ENCODE assay signal across 24 mouse cellular contexts in genomic region chr1:157974656-157975055, GRCm38 (mm10).
"Had no signal": no experiment of that assay in that cellular context is flagged by ENCODE, and none has a peak within 500 bp of the region (broad histone marks: within the 10 kb centered on the region; RNA-seq: fewer than 3 reads in every experiment).

No protein-coding gene starts in this region.

- H3K4me1 ChIP-seq: limb, embryonic 12.5 days; limb, embryonic 15.5 days; megakaryocyte, embryonic 14.5 days; midbrain, embryonic 10.5 days had no signal

- H3K27me3 ChIP-seq: limb, embryonic 12.5 days; limb, embryonic 15.5 days; megakaryocyte, embryonic 14.5 days; midbrain, embryonic 13.5 days; neural tube, embryonic 13.5 days had no signal

- H3K36me3 ChIP-seq: limb, embryonic 12.5 days; limb, embryonic 15.5 days; midbrain, embryonic 10.5 days; midbrain, embryonic 13.5 days; neural tube, embryonic 13.5 days had no signal

- ATAC-seq: liver, postnatal 0 days; lung, postnatal 0 days; midbrain, embryonic 13.5 days; midbrain, embryonic 16.5 days had no signal

- H3K4me3 ChIP-seq: limb, embryonic 12.5 days; limb, embryonic 15.5 days; megakaryocyte, embryonic 14.5 days; midbrain, embryonic 10.5 days; midbrain, embryonic 13.5 days; myocyte; neural tube, embryonic 13.5 days had no signal

- H3K27ac ChIP-seq: limb, embryonic 12.5 days; limb, embryonic 15.5 days; liver, embryonic 14.5 days; macrophage; midbrain, embryonic 10.5 days; midbrain, embryonic 13.5 days; neural tube, embryonic 13.5 days; stomach, postnatal 0 days had no signal

- H3K9me3 ChIP-seq: limb, embryonic 12.5 days; limb, embryonic 15.5 days; midbrain, embryonic 10.5 days; midbrain, embryonic 13.5 days; neural tube, embryonic 13.5 days had no signal

- H3K9ac ChIP-seq: limb, embryonic 12.5 days; limb, embryonic 15.5 days; liver, embryonic 14.5 days; liver, postnatal 0 days; lung, embryonic 14.5 days; midbrain, embryonic 13.5 days; neural tube, embryonic 13.5 days had no signal

- DNase-seq: kidney, postnatal 14 days; kidney, postnatal 4 days; left cerebral cortex, postnatal 4 days; liver, postnatal 0 days; lung, embryonic 14.5 days; right cerebral cortex, adult 18-20 months; right cerebral cortex, postnatal 14 days; right cerebral cortex, postnatal 4 days; thymus, adult 2 months; thymus, postnatal 14 days; thymus, postnatal 4 days had no signal

- H3K4me2 ChIP-seq: limb, embryonic 12.5 days; limb, embryonic 15.5 days; liver, embryonic 11.5 days; lung, embryonic 14.5 days; midbrain, embryonic 13.5 days; neural tube, embryonic 13.5 days had no signal
